Mouse (Mus musculus) T-helper 2 cell (primary cell): ENCODE measurements around the gene Ddx25.

ENCODE experiments used
- in situ Hi-C: fragments of 300-600 bp; cut with MboI, MseI; formaldehyde crosslinking; loops from one replicate; pipeline ENCODE4 v1.15.1; 2025; ENCODE audit warnings: high pct_unique_total_duplicates

The Ddx25 gene

DNA sequence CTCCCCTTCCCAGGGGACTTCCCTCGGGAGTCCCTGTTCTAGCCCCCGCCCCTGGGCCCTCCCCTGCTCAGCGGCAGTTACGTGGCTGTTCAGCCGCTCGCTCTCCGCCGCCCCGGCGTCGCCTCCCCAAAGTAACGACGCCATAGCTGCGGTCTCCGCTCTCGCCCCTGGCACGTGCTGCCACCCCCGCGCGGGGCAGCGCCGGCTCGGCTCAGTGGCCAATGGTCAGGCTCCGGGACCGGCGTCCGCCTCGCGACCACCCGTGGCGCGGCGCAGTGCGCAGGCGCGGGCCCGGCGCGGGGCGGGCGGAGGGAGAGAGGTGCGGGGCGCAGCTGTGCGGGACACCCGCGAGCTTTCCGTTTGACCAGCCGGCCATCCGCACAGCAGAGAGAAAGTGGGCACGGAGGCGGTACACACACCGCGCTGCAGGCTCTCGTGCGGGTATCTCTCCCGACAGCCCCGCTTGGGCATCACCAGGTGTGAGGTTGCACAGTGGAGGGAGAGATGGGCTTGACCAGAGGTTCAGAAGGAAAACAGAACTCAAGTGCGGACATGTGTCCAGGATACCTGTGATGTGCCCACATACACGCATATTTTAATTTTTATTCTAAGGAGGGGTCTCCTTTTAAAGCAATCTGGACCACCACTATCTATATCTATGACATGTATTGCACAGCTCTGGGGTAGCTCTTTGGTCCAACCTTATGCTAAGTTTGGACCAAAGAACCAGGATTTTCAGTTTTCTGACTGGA, at the start of gene Ddx25, which contains the start of gene Pus3:
Ddx25 (minus strand) TSS at position 272 of the 752 bp plus-strand sequence.
Pus3 (plus strand) TSS at position 339 of the 752 bp plus-strand sequence.
- in situ Hi-C loops, result no loop called here

DNA sequence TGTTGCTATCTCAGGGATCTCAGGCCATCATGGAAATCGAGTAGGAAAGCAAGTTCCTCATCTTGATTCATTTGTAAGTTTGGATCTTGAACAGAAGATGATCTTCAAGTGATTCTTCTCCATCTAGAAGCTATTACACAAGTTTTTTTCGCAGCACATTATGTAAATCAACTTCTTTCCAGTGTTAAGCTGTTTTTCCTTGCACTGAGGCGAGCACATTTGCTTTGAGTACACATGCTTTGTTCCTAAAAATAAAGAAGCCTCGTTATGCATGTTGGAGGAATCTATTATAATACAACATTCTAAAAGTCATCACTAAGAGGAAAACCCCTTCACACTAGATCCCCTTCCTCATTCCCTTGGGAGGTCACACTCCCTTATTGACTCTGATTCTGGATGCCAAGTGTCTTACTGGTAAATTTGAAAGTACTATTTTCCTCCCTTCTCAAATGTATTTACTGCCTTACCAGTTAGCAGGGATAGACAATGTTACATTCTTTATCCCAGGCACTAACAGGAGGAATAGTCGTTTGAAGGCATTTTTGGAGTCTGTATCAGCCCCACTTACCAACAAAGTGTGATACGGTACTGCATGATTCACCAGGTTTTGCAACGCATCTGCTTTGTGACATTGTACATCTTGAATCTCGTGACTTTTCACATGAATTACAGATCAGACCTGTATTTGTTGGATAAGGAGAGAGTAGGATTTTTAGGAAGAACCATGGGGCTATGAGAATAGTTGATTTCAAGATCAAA, 49.5 kb upstream of the Ddx25 start:
- in situ Hi-C loops, result no loop called here

- in situ Hi-C loops, result no loop called here
Observed at GRCm38 (mm10) chr9:35592903-35593302, 34.6 kb upstream of the Ddx25 start.

- in situ Hi-C loops, result no loop called here
Observed at GRCm38 (mm10) chr9:35587674-35588073, 29.3 kb upstream of the Ddx25 start.

- in situ Hi-C loops, result no loop called here
Observed at GRCm38 (mm10) chr9:35574416-35574815, 16.1 kb upstream of the Ddx25 start.

GRCm38 (mm10) chr9:35570663-35571062, 12.3 kb upstream of the Ddx25 start:
- in situ Hi-C loops, result no loop called here

DNA sequence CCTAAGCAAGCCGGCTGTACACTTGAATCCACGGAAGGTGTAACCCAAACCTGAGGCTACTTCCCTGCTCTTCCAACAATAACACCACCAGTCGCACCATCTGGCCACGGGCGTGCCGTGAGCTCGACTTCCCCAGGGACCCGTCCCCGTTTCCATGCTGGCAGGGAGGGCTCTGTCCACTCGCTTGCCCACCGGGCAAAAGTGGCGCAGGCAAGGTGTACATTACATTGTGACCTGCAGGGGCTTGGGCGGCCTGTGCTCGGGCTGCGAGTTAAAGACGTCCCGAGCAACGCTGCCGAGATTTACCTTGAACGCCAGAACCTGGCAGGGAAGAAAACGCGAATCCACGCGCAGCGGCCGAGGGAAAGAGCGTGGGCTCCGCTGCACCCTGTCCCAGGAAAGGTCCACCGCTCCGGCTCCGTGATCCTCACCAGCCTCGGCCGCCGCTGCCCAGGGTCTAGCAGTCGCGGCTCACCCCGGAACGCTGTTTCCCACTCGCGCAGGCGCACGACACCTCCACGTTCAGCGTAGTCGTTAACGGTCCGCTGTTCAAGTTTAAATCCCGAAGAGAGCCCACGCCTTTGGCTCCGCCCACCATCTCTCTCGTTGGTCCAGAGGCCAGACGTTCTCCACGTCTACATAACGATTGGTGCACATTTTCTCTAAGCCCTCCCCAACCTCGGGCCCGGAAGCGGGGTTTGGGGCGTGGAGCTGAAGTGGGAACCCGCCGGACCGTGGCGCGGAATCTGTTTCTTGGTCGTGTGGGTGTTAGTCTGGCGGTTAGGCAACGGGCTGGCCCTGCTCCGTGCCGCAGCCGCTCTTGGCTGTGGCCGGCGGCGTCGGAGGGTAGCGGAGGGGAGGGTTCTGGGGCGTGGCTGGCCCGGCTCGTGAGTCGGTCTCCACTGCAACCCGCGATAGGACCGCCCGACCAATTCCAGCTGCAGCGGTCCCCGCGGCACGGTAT, 11.5 kb upstream of the Ddx25 start, which contains the start of the genes Pate2 and Hyls1:
Pate2 (plus strand) TSS at position 714 of the 964 bp plus-strand sequence.
Hyls1 (minus strand) TSS at position 828 of the 964 bp plus-strand sequence.
- in situ Hi-C loops, result loop anchor here (10.0 kb wide), 1 partner anchor 1155 kb away; the partner anchor contains the start of gene Chek1

- in situ Hi-C loops, result loop anchor here (10.0 kb wide), 1 partner anchor 1157 kb away; the partner anchor contains the start of gene Chek1
Observed at GRCm38 (mm10) chr9:35567995-35568394, 9.7 kb upstream of the Ddx25 start.

GRCm38 (mm10) chr9:35564536-35565240, 6.4 kb upstream of the Ddx25 start:
- in situ Hi-C loops, result loop anchor here (10.0 kb wide), 1 partner anchor 1160 kb away; the partner anchor contains the start of gene Chek1

DNA sequence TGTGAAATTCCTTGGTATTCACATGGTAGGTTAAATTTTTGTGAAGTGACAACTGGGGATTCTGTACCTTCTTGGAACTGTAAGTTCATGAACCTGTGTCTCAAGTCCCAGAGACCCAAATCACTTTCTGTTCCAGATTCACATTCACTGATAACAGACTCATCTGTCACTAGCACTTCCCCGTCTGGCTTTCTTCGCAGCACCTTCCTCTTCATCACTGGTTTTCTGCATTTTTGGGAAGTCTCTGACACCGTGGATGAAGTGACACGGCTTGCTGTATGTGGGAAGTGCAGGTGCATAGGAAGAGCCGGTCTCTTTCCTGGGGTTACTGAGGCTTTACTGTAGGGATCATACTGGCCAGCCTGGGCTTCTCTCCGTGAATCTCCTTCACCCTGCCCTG, 3.3 kb upstream of the Ddx25 start:
- in situ Hi-C loops, result loop anchor here (10.0 kb wide), 1 partner anchor 1163 kb away; the partner anchor contains the start of gene Chek1

DNA sequence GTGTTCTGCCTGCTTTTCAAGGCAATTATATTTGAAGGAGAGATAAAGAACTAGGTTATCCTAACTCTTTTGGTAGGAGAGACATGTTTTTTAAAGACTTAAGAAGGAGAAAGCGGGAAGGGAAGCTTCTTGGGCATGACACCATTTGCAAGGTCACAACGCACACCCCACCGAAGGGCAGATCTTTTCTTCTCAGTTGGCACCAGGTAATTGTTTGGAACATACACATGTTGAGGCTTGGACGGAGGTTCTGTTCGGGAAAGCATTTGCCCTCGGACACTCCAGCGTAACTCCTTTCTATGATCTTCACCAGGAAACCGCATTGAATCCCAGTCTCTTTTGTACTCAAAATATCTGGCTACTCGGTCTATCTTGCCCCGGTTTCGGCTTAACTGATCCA, 2.7 kb upstream of the Ddx25 start:
- in situ Hi-C loops, result loop anchor here (10.0 kb wide), 1 partner anchor 1164 kb away; the partner anchor contains the start of gene Chek1

- in situ Hi-C loops, result no loop called here
Observed at GRCm38 (mm10) chr9:35559009-35559890, 922 bp upstream of the Ddx25 start.

DNA sequence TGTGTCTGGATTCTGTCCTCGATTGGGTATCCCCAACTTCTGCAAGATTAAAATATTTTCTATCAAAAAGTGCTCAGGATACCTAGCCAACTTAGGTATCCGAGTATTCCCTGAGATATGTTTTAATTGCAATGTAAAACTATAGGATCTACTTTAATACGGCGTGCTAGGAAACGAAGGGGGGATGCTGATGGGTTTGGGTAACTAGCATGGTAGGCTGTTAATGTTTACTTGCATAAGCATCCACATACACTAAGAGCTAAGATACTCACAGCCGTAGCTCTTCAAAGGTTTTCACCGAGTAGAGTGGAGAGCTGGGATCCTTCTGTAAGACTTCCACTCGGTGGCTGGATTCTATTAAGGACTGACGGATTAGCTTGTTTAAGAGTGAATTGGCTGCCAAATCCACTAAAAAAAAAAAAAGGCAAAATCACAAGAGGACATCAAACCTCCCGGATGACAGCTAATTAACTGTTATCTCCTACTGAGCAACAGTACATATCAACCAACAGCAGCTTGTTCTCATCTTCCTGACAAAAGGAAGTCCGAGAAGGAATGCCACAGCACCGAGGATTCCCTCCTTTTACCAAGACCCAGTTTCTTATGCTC, 1.7 kb downstream of the Ddx25 start:
- in situ Hi-C loops, result no loop called here

- in situ Hi-C loops, result no loop called here
Observed at GRCm38 (mm10) chr9:35548455-35548854, 9.9 kb downstream of the Ddx25 start.

- in situ Hi-C loops, result no loop called here
Observed at GRCm38 (mm10) chr9:35546745-35547144, 11.6 kb downstream of the Ddx25 start.

DNA sequence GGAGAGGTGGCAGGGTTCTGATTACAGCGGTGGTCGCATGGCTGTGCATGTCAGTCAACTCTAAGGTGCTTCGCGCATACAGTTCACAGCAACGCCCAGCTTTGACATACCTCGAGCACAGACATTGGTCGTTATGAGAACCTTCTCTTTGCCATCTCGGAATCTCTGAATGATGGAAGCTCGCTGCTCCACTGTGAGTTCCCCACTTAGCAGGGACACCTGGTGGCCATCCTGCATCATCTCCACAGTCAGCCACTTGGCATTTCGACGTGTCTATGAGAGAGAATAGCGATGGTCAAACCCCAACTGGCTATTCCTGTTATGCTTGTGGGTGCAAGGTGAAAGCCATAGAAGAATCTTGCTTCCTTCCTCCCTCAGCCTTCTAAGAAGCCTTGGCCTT, 12.6 kb downstream of the Ddx25 start:
- in situ Hi-C loops, result no loop called here

DNA sequence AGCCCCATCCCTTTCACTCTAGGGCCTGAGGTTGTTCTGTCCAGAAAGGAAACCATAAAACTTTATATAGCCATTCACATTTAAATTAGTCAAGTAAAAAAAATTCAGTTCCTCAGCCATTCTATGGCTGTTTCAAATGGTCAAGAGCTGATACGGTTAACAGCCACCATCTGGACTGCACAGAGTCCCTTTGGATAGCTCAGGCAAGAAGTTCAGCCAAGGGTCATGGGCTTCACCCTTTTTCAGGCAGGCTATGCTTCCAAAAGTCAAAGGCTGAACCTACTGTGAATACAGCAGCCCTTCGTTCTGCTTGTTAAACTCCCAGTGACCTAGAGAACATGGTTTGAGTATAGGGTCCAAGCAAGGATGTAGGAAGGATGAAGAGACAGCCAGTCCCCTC, 13.7 kb downstream of the Ddx25 start:
- in situ Hi-C loops, result no loop called here

- in situ Hi-C loops, result no loop called here
Observed at GRCm38 (mm10) chr9:35543099-35543860, 15.0 kb downstream of the Ddx25 start.
